Mouse (Mus musculus) gonadal fat pad, adult 2 months (tissue): ENCODE measurements around the gene Xrra1. TPM values are rescaled to one million over a fixed set of nuclear protein-coding genes. Genes with fewer than 3 reads are reported as not detected.
"Not testable (repeated sequence)": the region's sequence is repeated elsewhere in the genome, so short reads cannot be mapped to it uniquely, and the experiment has no call there.

Experiments used
- DNase-seq: peaks from one replicate; pipeline ENCODE4 v3.0.0-alpha.2; 2012; ENCODE audit warnings: low read depth
- polyA plus RNA-seq: library from polyadenylated mRNA; depleted of rRNA; stranded (reverse); fragments of >200 nt; gene quantifications from 2 replicates; pipeline ENCODE4 v1.2.3, GENCODE M21; 2012

Gene Xrra1
- polyA plus RNA-seq, 1 experiment = 2.8 TPM

DNA sequence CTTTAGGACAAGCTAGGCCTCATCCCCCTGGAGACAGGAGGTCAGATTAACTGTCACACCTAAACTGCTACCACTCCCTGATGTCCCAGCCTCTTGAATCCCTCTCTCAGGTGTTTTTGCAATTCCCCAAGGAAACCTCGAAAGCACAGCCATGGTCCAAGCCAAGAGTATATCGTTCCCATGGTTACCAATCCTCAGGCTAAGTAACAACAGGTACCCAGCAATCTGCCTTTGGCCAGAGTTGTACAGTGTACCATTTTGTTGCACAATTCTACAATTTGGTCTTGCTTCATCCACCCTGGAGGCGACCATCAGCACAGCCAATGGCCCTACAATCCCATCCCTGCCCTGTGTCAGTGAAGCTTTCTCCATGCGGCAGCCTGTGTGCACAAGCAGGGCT lies 38.0 kb downstream of the Xrra1 start:
- DNase-seq = peak; percentile 54

- no peak for DNase-seq
Measured at GRCm38 (mm10) chr7:99902208-99902607, 43.3 kb downstream of the Xrra1 start.

GRCm38 (mm10) chr7:99902918-99903665 lies 44.2 kb downstream of the Xrra1 start:
- peak; percentile 60 for DNase-seq

- peak; percentile 98 for DNase-seq
Measured at GRCm38 (mm10) chr7:99904421-99905005, 45.6 kb downstream of the Xrra1 start.

- no peak for DNase-seq
Measured at GRCm38 (mm10) chr7:99906346-99906745, 47.4 kb downstream of the Xrra1 start.

DNA sequence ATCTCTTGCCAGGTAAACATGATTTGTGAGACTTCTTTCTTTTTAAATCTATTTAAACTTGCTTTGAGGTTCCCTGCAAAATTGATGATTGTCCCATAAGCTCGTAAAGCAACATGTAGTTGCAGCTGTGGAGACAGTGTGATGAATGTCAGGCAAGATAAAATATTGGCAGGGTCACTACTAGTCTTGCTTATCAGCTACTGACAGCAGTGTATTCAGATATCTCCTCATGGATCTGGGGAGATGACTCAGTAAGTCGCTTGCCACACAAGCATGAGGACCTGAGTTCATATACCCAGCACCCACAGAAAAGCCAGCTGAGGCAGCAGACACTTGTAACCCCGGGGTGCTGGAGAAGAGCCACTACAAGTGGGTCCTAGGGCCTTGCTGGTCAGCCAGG lies 48.5 kb downstream of the Xrra1 start:
- DNase-seq = no peak

- no peak for DNase-seq
Measured at GRCm38 (mm10) chr7:99911038-99911437, 52.1 kb downstream of the Xrra1 start.

DNA sequence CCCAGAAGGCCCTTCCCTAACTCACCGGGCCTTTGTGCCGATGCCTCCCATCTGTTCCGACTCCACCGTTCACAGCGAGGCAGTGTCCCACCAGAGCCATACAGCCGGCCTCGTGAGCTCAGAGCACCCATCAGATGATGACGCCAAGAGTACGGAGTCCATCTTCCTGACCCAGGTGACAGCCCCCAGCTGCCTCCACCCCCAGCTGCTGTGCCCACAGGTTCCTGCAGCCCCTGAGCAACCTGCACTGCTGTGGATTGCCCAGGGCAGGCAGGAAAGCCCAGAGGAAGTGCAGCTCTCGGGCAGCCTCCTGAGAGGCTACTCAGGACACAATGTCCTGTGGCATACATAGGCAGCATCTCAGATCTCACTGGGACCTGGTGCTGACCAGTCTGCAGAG lies 55.4 kb downstream of the Xrra1 start:
- DNase-seq = no peak

DNA sequence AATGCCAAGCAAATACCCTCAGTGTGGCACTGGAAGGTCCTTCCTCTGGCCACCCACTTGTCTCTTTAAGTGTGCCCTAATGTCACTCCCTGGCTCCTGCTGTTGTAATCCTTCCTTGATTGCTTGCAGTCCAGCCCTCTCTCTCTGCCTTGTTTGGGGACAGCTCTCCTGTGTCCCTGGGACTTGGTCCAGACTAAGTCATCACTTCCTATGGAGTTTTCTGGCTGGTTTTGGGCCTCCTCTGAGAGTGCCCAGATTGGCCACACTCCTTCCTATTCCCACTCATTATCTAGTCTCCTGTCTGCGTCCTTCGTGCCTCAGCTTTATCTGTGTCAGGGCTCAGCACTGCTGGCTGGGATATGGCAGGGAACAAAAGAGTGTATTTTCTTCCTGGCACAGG lies 56.6 kb downstream of the Xrra1 start:
- DNase-seq = no peak

DNA sequence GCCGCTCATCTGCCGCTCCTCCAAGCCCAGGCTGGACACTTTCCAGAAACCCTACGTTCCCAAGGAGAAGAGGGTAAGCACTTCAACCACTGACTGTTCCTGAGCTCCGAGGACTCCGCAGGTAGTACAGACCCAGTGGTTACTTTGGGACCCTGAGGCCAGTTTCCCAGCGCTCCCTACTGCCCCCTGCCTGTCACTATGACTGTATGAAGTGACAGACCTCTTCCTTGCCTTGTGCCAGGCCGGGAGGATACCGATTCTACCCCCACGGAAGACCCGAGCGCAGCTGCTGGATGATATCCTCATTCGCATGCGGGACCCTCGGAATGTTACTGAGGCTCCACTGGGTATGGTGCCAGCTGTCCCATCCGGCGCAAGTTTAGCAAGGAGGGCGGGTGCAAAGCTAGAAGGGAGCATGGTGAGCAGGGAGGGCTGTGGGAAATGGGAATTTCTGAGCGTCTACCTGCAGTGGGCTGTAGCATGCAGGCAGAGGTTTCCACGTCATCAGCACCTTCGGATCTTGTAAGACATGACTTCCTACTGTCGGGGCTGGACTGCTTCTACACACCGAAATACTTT lies 57.9 kb downstream of the Xrra1 start:
- DNase-seq = no peak

- no peak for DNase-seq
Measured at GRCm38 (mm10) chr7:99917320-99917844, 58.5 kb downstream of the Xrra1 start.

DNA sequence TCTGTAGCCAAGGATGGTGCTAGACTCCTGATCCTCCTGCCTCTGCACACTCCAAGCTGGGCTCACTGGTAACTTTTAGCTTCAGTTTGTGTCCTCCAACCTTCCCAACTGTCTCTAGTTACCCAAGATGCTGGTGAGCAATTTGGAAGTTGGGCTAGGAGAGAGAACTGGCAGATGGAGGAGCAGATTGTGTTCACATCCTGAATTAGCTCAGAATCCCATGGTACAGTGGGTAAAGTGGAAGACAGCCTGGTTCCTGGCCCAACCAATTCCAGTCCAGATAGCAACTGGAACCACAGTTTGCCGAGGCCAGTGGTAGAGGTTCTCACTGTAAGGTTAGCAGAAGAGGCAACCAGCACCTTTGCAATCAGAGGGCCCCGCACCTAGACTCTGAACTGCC lies 60.2 kb downstream of the Xrra1 start:
- DNase-seq = no peak

- no peak for DNase-seq
Measured at GRCm38 (mm10) chr7:99919971-99920370, 61.1 kb downstream of the Xrra1 start.

- DNase-seq = no peak
Measured at GRCm38 (mm10) chr7:99920416-99920815, 61.5 kb downstream of the Xrra1 start.

- DNase-seq = no peak
Measured at GRCm38 (mm10) chr7:99926916-99927714, 68.2 kb downstream of the Xrra1 start.

DNA sequence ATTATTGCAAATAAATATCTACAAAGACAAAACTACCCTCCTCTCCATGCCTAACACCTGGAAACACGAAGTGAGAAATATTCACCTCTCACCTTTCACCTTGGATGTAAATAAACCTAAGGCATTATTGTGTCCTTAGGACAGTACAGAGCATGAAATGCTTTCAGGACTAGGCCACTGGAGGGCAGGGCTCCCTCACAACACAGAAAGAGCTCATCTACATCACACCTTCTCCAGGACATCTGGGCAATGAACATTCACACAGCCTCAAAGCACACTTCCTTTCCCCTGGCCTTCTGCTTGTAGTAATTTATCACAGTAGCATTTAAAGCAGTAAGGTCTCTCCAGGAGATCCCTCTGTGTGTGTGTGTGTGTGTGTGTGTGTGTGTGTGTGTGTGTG lies 76.8 kb downstream of the Xrra1 start:
- no peak for DNase-seq

- DNase-seq = no peak
Measured at GRCm38 (mm10) chr7:99940669-99941068, 81.8 kb downstream of the Xrra1 start.

GRCm38 (mm10) chr7:99944520-99944919 lies 85.6 kb downstream of the Xrra1 start:
- no peak for DNase-seq

GRCm38 (mm10) chr7:99945012-99945411 lies 86.1 kb downstream of the Xrra1 start:
- not testable (repeated sequence) for DNase-seq

DNA sequence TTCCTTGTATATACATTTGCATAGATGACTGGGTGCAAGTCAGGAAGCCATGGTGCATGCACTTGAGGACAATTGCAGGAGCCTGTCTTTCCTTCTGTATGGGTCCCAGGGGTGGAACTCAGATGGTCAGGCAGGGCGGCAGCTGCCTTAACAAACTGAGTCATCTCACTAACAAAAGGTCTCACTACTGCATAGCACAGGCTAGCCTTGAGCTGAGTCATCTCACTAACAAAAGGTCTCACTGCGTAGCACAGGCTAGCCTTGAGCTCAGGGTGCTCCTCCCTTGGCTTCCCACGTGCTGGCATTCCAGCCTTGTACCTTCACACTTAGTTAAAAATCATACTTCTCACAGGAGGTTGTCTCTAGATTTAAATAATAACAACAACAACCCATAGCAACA lies 87.0 kb downstream of the Xrra1 start:
- DNase-seq = no peak

- DNase-seq = no peak
Measured at GRCm38 (mm10) chr7:99946356-99946755, 87.4 kb downstream of the Xrra1 start.

DNA sequence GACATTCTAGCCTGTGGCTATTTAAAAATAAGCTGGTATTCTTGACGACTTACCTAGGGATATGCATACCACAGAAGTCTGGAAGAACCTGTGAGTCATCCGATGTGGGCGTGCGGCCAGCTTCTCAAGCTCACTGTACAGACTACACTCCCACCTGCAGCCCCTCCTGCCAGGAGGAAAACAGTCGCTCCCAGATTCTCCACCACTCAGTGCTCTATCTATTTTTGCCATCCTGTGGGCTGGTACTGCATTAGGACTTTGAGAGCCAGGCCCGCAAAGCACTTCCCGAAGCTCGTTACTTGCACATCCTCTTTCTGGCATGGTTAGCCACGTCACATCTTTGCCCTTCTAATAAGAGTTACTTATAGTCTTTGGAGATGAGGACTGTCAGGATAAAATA lies 88.4 kb downstream of the Xrra1 start:
- no peak for DNase-seq
